Mouse (Mus musculus) c-Kit-positive CD71-positive TER-119-negative erythroid progenitor cells, embryonic 14.5 days (primary cell): Measurements from ENCODE around the gene Card19.

Source experiments
- DNase-seq: peaks from one replicate; pipeline ENCODE4 v3.0.0-alpha.2; 2013; ENCODE audit warnings: low read depth

Card19 gene

DNA sequence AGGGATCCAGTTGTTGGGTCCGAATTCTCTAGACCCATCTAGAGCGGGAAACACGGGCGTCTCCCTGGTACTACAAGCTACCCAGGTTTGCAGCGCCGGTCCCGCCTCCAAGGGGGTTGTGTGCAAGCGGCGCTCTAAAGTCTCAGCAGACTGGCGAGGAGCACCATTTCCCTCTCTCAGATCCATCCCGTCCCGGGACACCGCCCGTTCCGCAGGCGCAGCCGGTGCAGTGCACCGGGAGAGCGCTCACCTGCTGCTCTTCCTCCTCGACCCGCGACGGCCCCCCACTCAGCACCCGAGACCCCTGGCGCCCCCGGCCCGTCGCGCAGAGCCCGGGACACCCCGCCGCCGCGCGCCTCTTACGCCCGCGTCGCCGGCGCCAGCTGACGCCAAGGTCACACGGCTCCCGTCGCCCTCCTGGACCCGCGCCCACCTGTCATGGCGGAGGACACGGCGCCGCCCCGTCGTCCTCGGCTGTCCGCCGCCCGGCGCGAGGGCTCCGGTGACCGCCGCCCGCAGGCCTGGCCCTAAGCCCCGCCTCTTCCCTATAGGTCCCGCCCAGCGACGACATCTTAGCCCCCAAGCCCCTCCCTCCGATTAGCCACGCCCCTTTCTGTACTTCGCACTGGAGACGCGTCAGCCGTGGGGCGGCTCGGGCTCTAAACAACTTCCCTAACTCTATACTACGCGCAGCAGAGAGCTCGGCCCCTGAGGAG is at the start of gene Card19:
Gene Card19, minus strand, starts transcription at position 534 of the 716 bp plus-strand sequence.
- DNase-seq: peak; percentile 96

DNA sequence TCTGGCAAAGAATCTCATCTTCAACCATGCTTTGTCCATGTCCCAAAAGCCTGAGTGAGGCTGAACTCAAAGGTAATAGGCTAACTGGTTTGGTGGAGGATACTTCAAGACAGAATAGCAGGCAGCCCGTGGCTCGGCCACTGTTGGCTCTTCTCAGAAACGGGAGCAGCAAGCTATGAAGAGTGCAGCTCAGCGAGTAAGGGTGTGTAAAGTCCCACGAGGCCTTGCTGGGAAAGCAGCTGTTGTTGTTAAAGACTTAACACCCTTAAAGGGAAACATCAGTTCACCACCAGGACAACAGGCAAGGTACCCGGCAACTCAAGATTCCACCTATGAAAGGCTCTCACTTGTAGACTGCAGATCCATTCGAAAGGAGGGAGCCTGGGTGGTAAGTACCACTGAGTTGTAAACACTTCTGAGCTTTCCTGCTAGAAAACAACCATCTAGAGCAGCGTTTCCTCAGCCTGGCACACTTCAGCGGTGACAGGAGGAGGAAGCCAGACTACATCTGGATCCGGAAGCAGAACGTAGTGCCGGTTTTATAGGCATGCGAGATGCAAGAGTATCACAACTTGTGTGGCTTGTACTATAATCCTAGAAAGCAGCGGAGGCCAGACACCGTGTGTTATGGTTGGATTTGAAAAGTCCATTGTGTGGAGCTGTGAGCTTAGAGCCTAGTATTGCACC is 44.3 kb upstream of the Card19 start:
- DNase-seq: no peak

DNA sequence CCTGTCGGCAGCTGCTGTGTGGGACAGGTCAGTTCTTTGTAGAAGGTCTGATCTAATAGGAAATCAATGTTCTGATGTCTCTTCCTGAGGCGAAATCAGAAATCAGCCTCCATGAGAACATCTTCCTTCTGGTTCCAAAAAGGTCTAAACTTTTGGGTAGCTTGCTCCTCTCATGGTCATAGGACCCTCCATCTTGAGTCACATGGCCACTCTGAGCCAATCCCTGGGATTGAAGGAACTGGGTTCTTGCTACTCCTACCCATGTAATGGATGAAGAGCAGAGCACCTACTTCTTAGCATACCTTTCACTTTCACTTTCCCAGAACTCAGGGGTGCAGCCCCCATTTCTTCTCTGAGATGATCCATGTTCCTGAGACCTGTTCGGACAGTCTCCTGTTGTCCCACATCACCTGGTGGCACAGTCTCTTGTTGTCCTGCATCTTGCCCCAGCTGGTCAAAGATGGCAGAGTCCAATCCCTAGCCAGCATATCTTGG is 42.0 kb upstream of the Card19 start:
- no peak for DNase-seq

DNA sequence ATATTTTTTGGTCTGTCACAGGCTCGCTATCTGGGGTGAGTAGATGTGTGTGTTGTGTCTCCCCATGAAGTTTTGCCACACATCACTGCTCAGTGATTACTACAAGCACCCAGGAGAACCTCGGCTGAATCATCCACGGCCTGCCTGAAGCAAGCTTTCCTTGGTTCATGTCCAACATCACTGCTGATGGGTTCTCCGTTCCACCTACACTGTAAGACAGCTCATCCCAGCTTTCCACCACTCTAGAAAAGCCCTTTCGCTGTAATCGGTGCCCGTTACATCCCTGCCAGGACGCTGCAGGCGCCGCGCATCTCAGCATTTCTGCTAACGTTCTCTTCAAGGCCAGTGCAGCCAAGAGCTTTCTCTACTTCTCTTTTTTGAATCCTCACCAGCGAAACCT is 36.9 kb upstream of the Card19 start:
- DNase-seq: no peak

DNA sequence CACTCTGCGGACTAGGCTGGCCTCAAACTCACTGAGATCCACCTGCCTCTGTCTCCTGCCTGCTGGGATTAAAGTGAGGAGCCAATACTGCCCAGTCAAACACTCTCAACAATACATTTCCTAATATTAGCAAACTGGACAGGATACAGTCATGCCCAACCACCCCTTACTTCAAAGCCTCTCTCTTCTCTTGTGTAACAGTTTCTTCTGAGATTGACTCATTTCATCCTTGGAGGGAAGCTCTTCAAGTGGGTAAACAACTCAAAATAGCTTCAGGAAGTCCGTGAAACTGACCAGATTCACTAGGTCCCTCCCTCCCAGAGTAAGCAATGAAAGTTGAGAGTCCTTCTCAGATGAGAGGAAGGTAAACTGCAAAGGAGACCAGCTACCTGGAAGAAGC is 36.3 kb upstream of the Card19 start:
- DNase-seq: no peak

DNA sequence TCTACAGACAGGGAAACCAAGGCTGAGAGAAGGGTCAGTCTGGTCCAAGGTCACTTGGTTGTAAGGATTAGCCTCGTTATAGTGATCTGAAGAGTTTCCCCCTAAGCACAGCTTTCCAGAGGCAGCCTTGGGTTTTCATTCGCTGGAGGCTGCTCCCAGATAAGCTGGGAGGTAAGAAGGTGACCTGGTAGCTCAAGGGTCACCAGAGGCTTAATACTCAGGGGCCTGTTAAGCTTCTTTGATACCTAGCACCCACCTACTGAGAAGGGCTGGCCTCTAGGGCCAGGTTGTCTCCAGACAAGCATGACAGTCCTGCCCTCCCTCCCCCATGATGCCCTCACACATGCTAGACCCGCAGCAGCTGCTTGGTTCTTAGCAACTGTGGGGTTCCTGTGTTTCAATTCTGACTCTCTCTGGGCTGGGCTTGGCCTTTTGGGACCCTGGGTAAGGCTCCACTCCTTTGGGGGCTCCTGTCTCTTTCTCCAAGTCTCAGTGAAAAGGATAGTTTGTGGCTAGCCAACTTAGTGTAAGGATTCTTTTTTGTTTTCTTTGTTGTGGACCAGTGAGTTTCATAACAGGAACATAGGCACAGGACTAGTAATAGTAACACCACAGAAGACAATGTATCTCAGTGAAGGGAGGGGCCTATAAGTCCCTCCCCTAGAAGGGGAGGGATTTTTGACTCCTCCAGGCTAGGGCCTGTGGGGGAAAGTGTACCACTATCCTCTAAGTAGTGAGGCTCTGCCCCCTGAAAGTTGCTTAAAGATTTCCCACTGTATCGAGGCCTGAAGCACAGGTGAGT is 35.1 kb upstream of the Card19 start:
- no peak for DNase-seq

DNA sequence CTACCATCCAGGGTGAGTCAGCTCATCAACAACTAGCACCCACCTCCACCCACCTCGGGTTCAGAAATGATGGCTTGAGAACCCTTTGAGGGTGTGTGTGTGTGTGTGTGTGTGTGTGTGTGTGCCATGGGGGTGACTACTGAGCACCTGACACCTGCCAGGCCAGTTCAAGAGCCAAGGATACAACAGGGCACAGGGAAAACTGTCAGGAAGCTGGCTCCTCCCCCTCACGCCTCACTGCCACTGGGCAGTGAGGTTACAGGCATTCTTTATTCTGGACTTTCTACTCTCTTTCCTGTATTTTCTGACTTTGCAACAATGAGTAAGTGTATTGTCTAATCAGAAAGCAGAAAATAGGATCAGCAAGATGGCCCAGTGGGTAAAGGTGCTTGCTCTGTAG is 33.8 kb upstream of the Card19 start:
- no peak for DNase-seq

DNA sequence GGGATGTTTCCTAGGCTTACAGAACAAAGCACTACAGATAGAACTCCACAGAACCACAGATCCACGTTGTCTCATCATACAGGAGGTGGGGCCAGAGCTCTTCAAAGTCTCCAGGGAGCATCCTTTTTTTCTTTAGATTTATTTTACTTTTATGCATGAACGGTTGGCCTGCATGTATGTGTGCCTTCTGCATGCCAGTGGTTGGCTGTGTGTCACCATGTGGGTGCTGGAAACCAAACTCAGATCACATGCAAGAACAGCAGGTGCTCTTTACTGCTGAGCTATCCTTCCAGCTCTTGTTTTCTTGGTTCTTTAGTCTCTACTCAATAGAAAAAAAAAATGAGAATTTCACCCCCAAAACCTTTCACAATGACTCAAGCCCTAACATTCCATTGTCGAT is 33.1 kb upstream of the Card19 start:
- DNase-seq: no peak

DNA sequence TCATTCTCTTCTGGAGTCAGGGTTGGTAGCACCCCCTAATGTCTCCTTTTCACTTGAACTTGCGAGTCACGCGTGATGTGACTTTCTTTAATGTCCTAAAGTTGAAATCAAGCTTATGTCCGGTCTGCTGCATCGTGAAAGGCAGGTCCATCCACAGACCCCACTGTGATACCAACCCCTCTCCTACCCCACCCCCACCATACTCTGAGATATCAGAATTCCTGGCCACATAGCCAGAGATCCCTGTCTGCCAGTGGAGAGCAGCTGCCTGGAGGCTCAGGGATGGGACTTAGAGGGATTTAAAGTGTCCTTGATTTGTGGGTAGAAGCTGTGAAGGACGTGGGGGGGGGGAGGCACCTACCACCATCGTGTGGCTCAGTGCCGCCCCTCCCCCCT is 32.6 kb upstream of the Card19 start, which contains the start of gene Susd3:
Gene Susd3, minus strand, starts transcription at position 240 of the 396 bp plus-strand sequence.
- DNase-seq: no peak

DNA sequence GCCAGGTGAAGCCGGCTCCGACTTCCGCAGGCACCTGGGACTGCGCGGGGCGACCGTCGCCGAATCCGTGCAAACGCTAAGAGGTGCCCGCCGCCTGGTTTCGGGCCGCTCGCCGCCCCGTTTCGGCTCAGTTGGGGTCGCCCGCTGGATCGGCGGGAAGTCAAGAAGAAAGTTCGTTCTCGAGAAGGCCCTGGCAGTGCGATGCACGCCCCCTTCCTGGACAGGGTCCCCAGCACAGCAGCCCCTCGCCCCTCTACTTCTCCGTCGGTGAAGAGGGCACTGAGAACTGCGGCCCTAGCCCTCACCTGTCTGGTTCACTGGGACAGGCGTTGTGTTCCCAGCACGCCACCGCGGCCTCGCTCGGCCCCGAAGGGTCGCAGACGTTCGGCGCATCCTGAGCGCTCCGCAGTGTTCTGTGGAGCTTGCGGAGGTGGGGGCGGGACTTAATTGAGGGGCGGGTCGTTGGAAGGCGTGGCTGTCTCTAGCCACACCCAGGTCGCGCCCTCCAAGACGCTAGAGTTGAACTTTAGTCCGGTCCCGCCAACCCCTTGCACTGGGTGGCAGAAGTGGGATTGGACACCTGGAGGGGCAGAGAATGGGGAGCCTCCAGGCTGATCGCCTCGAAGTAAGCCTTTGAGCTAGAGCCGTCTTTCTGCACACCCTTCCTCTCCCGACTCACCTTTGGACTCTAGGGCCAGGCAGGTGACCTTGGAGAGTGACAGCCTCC is 32.1 kb upstream of the Card19 start:
- peak; percentile 29 for DNase-seq

DNA sequence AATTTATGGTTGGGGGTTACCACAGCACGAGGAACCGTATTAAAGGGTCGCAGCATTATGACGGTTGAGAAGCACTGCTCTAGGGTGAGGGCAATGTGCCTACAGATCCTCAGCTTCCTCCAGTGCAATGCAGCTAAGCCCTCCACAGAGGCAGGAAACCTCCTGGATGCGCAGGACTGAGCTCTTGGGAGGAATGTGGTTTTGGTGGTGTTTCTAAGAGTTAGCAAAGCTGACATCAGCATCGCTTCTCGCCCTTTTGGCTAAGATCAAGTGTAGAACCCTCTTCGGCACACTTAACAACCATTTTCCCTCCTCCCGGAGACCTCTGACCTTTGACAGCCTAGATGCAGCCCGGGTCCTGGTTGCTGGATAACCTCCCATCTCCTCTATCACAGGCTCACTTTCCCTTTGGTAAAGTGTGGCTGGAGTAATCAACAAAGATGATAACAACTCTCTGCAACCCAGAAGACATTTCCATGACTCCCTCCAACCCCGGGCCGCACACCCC is 31.4 kb upstream of the Card19 start:
- DNase-seq: no peak

DNA sequence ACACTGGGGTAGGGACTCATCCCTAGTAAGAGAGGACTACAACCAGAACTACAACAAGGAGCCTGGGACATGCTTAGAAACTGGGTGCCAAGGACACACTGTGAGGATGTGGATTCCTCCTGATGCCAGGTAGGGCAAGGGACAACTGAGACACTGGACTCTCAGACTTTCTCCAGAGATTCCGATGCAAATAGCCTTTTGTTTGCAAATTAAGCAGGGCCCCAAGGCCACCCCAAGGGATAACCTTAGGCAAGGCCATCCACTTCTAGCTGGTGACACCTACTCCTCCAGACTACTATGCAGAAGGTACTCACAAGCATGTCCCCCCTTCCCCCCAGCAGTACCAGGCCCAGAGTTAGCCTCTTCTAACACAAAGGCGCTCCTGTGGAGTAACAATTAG is 30.8 kb upstream of the Card19 start:
- no peak for DNase-seq

DNA sequence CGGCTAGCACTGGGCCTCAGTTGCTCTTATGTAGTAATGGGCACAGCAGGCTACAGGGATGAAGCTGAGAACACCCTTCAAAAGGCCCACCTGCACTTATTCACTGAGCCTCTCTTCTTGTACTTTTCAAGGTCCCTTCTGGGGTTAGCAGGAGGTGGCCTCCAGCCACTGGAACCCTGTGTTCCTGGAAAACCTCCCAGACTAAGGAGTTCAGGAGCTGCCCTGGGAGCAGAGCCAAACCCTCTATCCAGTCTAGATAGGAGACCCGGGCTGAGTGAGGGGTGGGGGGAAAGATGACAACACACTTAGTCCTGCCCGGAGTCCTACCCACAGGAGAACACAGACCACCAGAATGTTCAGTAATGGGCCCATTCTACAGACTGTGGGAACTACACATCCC is 30.2 kb upstream of the Card19 start:
- no peak for DNase-seq

DNA sequence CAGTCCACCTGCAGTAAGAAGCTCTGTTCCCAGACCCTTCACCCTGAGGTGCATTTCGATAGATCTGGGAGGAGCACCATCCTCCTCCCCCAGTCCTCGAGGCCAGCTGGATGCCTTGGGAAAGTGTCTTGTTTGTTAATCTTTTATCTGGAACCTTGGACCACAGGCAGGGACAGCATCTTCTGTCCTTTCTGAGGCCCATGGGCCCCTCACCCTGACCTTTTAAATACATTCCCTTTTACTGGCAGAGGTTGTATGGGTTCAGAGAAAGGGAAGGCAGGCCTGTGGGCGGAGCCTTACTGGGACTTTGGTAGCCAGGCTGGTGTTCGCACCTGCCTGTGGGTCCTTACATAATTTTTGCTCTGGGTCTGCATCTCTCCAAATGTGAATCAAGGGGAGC is 29.4 kb upstream of the Card19 start:
- DNase-seq: no peak

DNA sequence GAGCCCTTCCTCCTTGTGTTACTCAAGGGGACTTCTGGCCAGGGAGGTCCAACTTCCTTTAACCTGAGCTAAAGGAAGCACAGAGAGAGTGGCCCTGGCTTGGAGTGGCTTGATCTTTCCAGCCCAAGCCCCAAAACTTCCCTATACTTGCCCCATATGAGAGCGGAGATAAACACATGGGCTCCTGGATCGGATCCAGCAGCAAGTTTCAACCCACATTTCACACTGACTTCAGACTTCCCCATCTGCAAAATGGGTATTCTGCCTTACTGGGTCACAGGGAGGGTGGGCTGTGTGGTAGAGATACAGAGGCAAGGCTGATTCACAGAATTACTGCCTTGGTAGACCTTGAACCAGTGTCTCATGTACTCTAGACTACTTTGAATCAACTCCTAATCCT is 27.7 kb upstream of the Card19 start:
- DNase-seq: no peak

DNA sequence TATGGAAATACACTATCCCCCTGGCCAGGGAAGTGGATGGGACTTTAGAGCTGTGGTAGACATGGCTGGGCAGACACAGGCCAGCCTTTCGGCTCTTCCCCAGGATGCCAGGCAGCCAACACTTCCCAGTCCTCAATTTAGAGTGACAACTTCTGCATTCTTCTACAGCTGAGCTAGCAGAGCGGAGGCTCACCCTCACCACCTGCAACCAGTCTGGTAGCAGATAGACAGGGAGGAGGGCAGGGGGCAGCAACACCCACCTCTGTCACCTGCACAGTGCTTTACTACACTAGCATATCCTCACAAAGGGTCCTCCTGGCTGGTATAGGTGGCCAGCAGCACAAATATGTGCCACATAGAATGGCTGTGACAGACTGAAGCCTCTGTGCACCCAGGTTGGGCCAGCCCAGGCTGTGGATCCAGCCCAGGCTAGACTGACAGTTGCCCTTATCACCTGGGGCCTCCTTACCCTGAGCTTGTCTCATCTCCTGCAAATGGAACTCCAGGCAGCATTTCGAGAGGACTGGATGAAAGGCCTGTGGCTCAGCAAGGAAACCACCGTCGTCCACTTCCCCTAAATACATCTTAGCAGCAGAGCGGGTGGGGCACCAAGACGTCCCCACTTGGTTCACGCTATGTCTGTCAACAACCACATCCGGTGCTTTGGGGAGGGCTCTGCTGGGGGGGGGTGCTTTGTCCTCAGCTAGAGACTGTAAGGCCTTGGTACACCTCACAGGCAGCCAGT is 26.7 kb upstream of the Card19 start:
- peak; percentile 24 for DNase-seq

DNA sequence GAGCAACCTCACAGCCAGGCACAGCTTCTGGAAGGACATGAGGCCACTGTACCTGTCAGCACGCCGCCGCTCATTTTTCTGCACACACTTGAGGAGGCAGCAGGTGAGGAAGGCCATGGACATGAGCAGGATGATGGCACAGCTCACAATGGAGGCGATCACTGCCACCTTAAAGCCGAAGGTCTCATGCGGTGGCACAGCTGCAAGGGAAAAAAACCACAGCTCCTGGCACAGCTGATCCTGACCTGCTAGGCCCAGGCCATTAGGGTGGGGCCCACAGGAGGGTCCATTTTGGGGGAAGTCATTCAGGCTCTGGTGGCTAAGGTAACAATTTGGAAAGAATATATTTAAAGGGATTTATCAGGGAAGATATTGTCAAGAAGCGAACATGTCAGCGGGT is 22.9 kb upstream of the Card19 start:
- DNase-seq: no peak

DNA sequence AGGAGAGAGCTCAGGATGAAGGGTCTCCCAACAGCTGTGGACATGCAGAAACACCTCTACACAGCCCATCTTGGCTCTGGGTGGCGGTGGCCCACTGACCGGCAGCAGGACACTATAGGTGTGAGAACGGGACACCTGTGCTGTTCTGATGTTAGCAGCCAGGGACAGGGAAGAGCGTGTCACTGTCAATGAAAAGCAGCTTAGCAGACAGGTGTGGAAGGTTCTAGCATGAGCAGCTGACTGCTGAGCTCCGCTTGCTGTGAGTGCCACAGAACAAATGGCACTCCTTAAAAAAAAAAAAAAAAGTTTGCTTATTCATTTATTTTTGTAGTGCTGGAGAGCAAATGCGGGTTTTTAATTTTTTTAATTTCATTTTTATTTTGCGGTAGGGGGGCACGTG is 21.8 kb upstream of the Card19 start:
- DNase-seq: no peak

DNA sequence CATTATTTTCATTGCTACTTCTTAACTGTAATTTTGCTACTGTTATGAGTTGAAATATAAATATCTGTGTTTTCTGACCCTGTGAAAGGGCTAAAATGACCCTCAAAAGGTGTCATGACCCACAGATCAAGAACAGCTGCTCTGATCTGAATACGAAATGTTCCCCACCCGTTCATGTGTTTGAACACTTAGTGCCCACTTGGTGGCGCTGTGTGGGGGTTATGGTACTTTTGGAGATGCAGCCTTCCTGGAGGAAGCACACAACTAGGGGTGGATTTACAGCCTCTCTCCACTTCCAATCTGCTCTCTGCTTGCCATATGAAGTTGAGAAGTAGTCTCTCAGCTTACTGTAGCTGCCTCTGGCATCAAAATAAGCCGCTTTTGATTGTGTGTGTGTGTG is 18.9 kb upstream of the Card19 start:
- DNase-seq: no peak

DNA sequence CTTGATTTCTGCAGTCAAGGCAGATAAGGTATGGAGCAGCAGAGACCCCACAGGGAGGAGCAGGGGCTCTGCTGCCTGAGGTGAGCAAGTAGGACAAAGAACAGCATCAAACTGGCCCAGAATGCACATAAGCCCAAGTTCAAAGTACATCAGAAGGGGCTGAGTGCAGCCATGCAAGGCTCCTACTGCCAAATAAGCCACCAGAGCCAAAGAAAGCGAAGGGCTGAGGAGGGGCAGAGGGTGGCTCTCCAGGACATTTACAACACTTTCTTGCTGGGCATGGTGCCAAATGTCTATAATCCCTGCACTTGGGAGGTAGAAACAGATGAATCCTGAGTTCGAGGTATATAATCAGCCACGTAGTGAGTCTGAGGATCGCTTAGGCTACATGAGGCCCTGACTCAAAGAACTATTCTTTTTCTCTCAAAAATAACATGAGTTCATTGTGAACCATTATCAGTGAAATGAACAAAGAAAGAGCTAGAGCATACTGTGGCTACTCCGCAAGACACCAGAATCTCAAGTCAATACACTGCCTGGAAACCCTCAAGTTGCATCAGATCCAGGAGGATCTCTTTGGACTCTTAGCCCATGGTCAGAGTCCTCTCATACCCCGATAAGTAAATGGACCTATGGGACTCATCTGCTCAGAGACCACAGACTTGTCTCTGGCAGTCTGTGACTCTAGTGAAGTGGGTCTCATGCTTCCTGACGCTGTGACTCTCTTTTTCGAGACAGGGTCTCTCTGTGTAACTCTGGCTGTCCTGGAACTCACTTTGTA is 18.1 kb upstream of the Card19 start:
- DNase-seq: no peak
